In the genomic region with DNA sequence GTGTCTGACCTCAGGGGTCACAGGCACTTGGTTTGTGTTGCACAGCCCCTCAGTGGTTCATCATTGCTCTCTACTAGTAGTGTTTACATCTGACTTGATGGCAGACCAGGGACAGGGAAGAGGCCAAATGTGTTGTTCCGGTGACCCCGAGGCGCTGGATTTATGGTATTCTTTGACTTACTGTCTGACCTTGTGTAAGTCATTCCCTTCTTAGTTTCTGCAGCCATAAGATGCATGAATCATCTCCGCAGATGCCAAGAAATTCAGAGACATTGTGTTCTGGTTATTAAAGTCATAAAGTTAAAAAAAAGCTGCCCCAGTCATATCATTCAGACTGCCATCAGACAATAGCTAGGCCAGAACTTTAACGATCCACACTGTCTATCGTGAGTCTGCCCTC, we compare ENCODE assay signal across 26 mouse cellular contexts. TPM values are rescaled to one million over a fixed set of nuclear protein-coding genes. Genes with fewer than 3 reads are reported as not detected.
DNase-seq lines count a peak whose midpoint lies in the region; ATAC-seq and TF ChIP-seq lines count a peak whose summit lies in the region.
"Had no signal": no experiment of that assay in that cellular context is flagged by ENCODE, and none has a peak within 500 bp of the region (broad histone marks: within the 10 kb centered on the region; RNA-seq: fewer than 3 reads in every experiment).

No protein-coding gene starts in this region.

- H3K4me1 ChIP-seq in kidney, embryonic 16.5 days (ENCODE audit: insufficient read depth, low read length) = no peaks in the 10 kb centered on the region
- H3K4me1 ChIP-seq in kidney, embryonic 15.5 days = no peaks in the 10 kb centered on the region
- peaks cover 4% of the 10 kb centered on the region; the same call in 1 of the 2 replicates for H3K4me1 ChIP-seq in embryonic fibroblast, embryonic 13.5 days (ENCODE audit: control insufficient read depth, insufficient read depth, low read length)
- H3K4me1 ChIP-seq: embryonic facial prominence, embryonic 12.5 days; forebrain, embryonic 13.5 days; heart, embryonic 13.5 days; limb, embryonic 12.5 days; midbrain, embryonic 12.5 days had no signal

- H3K4me3 ChIP-seq in kidney, embryonic 16.5 days (ENCODE audit: low read length) = no peak overlapping the region
- no peak overlapping the region for H3K4me3 ChIP-seq in kidney, embryonic 15.5 days (replicated peaks)
- H3K4me3 ChIP-seq in embryonic fibroblast, embryonic 13.5 days (ENCODE audit: insufficient read depth, low read length) = no peak overlapping the region
- H3K4me3 ChIP-seq: embryonic facial prominence, embryonic 12.5 days; erythroblast, embryonic 14.5 days; forebrain, embryonic 13.5 days; heart, embryonic 13.5 days; limb, embryonic 12.5 days; midbrain, embryonic 12.5 days had no signal

- TF ChIP-seq POLR2A in embryonic fibroblast, embryonic 13.5 days (IDR thresholded peaks at IDR 0.05; ENCODE audit: low read depth, low read length) = no peak

- no peak for TF ChIP-seq CTCF in embryonic fibroblast, embryonic 13.5 days (IDR thresholded peaks at IDR 0.05; ENCODE audit: borderline replicate concordance, insufficient read depth, low read length)

- H3K9me3 ChIP-seq in kidney, embryonic 16.5 days (ENCODE audit: low read length) = no peaks in the 10 kb centered on the region
- H3K9me3 ChIP-seq in kidney, embryonic 15.5 days (replicated peaks) = no peaks in the 10 kb centered on the region
- H3K9me3 ChIP-seq: embryonic facial prominence, embryonic 12.5 days; forebrain, embryonic 13.5 days; heart, embryonic 13.5 days; limb, embryonic 12.5 days; midbrain, embryonic 12.5 days had no signal

- ATAC-seq in kidney, embryonic 16.5 days (ENCODE audit: low FRiP score, low TSS enrichment) = peak; percentile 46; the same call in 1 of the 2 replicates
- no peak for ATAC-seq in kidney, embryonic 15.5 days (replicated peaks; ENCODE audit: low FRiP score)
- ATAC-seq: forebrain, embryonic 13.5 days; hindbrain, postnatal 0 days; intestine, embryonic 16.5 days; liver, postnatal 0 days had no signal

- H3K9ac ChIP-seq in kidney, embryonic 16.5 days (replicated peaks; ENCODE audit: low read length) = no peak overlapping the region
- H3K9ac ChIP-seq in kidney, embryonic 15.5 days = no peak overlapping the region
- H3K9ac ChIP-seq: embryonic facial prominence, embryonic 12.5 days; forebrain, embryonic 13.5 days; heart, embryonic 13.5 days; limb, embryonic 12.5 days; liver, postnatal 0 days; midbrain, embryonic 12.5 days had no signal

- no peaks in the 10 kb centered on the region for H3K27me3 ChIP-seq in kidney, embryonic 16.5 days (ENCODE audit: insufficient read depth, low read length)
- no peaks in the 10 kb centered on the region for H3K27me3 ChIP-seq in kidney, embryonic 15.5 days
- H3K27me3 ChIP-seq: embryonic facial prominence, embryonic 12.5 days; forebrain, embryonic 13.5 days; heart, embryonic 13.5 days; limb, embryonic 12.5 days had no signal

- no peaks in the 10 kb centered on the region for H3K36me3 ChIP-seq in kidney, embryonic 16.5 days (ENCODE audit: insufficient read depth, low read length)
- no peaks in the 10 kb centered on the region for H3K36me3 ChIP-seq in kidney, embryonic 15.5 days
- H3K36me3 ChIP-seq: embryonic facial prominence, embryonic 12.5 days; heart, embryonic 13.5 days; limb, embryonic 12.5 days; midbrain, embryonic 12.5 days had no signal

- DNase-seq in 3T3-L1 (ENCODE audit: low read depth, low spot score) (peak; percentile 89), NIH3T3 (ENCODE audit: low read depth) (peak; percentile 70)
- no peak for DNase-seq in thymus, postnatal 10 days (ENCODE audit: low spot score in 2 of 2)
- DNase-seq in cerebellum, postnatal 14 days = no peak
- DNase-seq: cerebellum, adult 9-11 months; gastrocnemius, postnatal 10 days; heart, adult 18-20 months; heart, postnatal 14 days; layer of hippocampus, postnatal 36 days; liver, postnatal 0 days; lung, postnatal 10 days; right cerebral cortex, postnatal 14 days; spleen, adult 18-20 months; thymus, postnatal 25 days had no signal

- no peak overlapping the region for H3K4me2 ChIP-seq in kidney, embryonic 16.5 days (replicated peaks; ENCODE audit: low read depth, low read length)
- no peak overlapping the region for H3K4me2 ChIP-seq in kidney, embryonic 15.5 days
- H3K4me2 ChIP-seq: embryonic facial prominence, embryonic 12.5 days; forebrain, embryonic 13.5 days; heart, embryonic 13.5 days; limb, embryonic 12.5 days; liver, embryonic 11.5 days; midbrain, embryonic 12.5 days had no signal

- 51% methylated on average over 6 of the region's 6 CpGs for whole genome bisulfite sequencing in kidney, embryonic 16.5 days
- 57% methylated on average over 6 of the region's 6 CpGs for WGBS in kidney, embryonic 15.5 days

- H3K27ac ChIP-seq in kidney, embryonic 16.5 days (ENCODE audit: low read length) = no peak overlapping the region
- no peak overlapping the region for H3K27ac ChIP-seq in kidney, embryonic 15.5 days
- H3K27ac ChIP-seq in embryonic fibroblast, embryonic 13.5 days (ENCODE audit: insufficient read depth, low read length) = peak overlapping the region; percentile 77
- H3K27ac ChIP-seq: embryonic facial prominence, embryonic 12.5 days; forebrain, embryonic 13.5 days; heart, embryonic 13.5 days; hindbrain, postnatal 0 days; limb, embryonic 12.5 days; midbrain, embryonic 12.5 days had no signal

RNA-seq across cellular contexts. Expression of a gene that starts 27.6 kb away (rescaled TPM):
- polyA plus RNA-seq in kidney, embryonic 16.5 days (2015; fragmentation: Nextera tagmentation; extraction: Ambion mirVana) = 3.2 and 4.6 TPM in 2 replicates
- polyA plus RNA-seq in kidney, embryonic 15.5 days (2015; fragmentation: Nextera tagmentation; extraction: Ambion mirVana) = 4.2 and 6.3 TPM in 2 replicates
- polyA plus RNA-seq in embryonic fibroblast, embryonic 13.5 days (2011; ENCODE audit: insufficient read length, low read depth, missing spikeins) = 12.2 and 14.1 TPM in 2 replicates

Comparison
In these comparisons a context has a peak if more than half of its experiments do, and no peak if none do; other contexts are left out.
1. DNase-seq: peak in 3T3-L1 (single experiment) and NIH3T3 (single experiment); none in thymus, postnatal 10 days (0 of 2) and cerebellum, postnatal 14 days (0 of 2).